Comparison of ENCODE assay signal across 30 mouse cellular contexts in the genomic region with DNA sequence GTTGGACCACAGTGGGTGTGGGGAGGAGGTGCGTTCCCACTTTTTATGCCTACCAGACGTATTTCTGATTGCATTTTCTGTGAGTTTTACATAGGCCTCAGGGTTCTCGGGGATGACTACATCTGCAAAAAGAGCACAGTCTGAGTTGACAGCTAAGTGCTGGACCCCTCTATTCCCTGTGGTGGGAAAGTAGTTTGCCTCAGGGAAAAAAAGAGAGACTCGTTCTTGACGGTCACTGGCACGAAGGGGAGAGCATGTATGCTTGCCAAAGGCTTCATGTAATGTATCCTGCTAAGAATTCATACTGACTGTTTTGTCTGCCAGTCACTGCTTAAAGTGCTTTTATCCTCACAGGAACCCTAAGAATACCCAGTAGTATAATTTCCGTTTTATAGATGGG. TPM values are rescaled to one million over a fixed set of nuclear protein-coding genes. Genes with fewer than 3 reads are reported as not detected.
"Had no signal": no experiment of that assay in that cellular context is flagged by ENCODE, and none has a peak within 500 bp of the region (broad histone marks: within the 10 kb centered on the region; RNA-seq: fewer than 3 reads in every experiment).

No protein-coding gene starts in this region.

- DNase-seq: gastrocnemius, postnatal 25 days; heart, adult 2 months; heart, postnatal 10 days; heart, postnatal 4 days; kidney, adult 18-20 months; kidney, adult 8-10 months; kidney, postnatal 10 days; kidney, postnatal 25 days; kidney, postnatal 4 days; liver; liver, embryonic 13.5 days had no signal

- H3K4me3 ChIP-seq: heart, adult 2 months; heart, embryonic 10.5 days; heart, embryonic 12.5 days; hindbrain, embryonic 10.5 days; hindbrain, embryonic 13.5 days; hindbrain, embryonic 15.5 days; intestine, embryonic 15.5 days; layer of hippocampus, adult 2 months; left cerebral cortex, adult 2 months; limb, embryonic 13.5 days; liver, embryonic 13.5 days; liver, embryonic 15.5 days had no signal

- H3K9ac ChIP-seq: heart, embryonic 12.5 days; hindbrain, embryonic 13.5 days; hindbrain, embryonic 15.5 days; intestine, embryonic 15.5 days; limb, embryonic 13.5 days; liver, embryonic 13.5 days; liver, embryonic 15.5 days had no signal

- H3K4me1 ChIP-seq: heart, embryonic 10.5 days; heart, embryonic 12.5 days; hindbrain, embryonic 10.5 days; hindbrain, embryonic 13.5 days; hindbrain, embryonic 15.5 days; intestine, embryonic 15.5 days; liver, embryonic 13.5 days; liver, embryonic 15.5 days had no signal

- H3K27me3 ChIP-seq: heart, embryonic 12.5 days; hindbrain, embryonic 13.5 days; hindbrain, embryonic 15.5 days; intestine, embryonic 15.5 days; limb, embryonic 13.5 days; liver, embryonic 13.5 days; liver, embryonic 15.5 days had no signal

- H3K9me3 ChIP-seq: heart, embryonic 10.5 days; heart, embryonic 12.5 days; hindbrain, embryonic 10.5 days; hindbrain, embryonic 13.5 days; hindbrain, embryonic 15.5 days; intestine, embryonic 15.5 days; limb, embryonic 13.5 days; liver, embryonic 13.5 days; liver, embryonic 15.5 days had no signal

- H3K4me2 ChIP-seq: heart, embryonic 12.5 days; hindbrain, embryonic 13.5 days; hindbrain, embryonic 15.5 days; intestine, embryonic 15.5 days; limb, embryonic 13.5 days; liver, embryonic 11.5 days; liver, embryonic 13.5 days; liver, embryonic 15.5 days had no signal

- H3K27ac ChIP-seq: heart, adult 2 months; heart, embryonic 10.5 days; hindbrain, embryonic 10.5 days; hindbrain, embryonic 13.5 days; hindbrain, embryonic 15.5 days; intestine, embryonic 15.5 days; layer of hippocampus, adult 2 months; left cerebral cortex, adult 2 months; limb, embryonic 13.5 days; liver, embryonic 13.5 days; liver, embryonic 15.5 days had no signal

- ATAC-seq: inflammation-experienced regulatory T-cells, adult 6 months; intestine, embryonic 15.5 days; intestine, postnatal 0 days had no signal

RNA-seq across cellular contexts. Expression of a gene that starts 23.8 kb away (rescaled TPM):
- total RNA-seq: granulocyte monocyte progenitor cell, adult 5-6 weeks; layer of hippocampus, adult 2 months; layer of hippocampus, postnatal 10 days; layer of hippocampus, postnatal 25 days; left cerebral cortex, adult 2 months; left cerebral cortex, postnatal 14 days; left cerebral cortex, postnatal 36 days had no signal
- polyA plus RNA-seq: kidney, embryonic 16.5 days; liver, embryonic 13.5 days had no signal
